Mouse (Mus musculus): Measurements from ENCODE around the gene Prkcb. TPM values are rescaled to one million over a fixed set of nuclear protein-coding genes. Genes with fewer than 3 reads are reported as not detected.

The Prkcb gene
- total RNA-seq, 2 experiments from 2014 or later = 788 to 796 TPM

DNA sequence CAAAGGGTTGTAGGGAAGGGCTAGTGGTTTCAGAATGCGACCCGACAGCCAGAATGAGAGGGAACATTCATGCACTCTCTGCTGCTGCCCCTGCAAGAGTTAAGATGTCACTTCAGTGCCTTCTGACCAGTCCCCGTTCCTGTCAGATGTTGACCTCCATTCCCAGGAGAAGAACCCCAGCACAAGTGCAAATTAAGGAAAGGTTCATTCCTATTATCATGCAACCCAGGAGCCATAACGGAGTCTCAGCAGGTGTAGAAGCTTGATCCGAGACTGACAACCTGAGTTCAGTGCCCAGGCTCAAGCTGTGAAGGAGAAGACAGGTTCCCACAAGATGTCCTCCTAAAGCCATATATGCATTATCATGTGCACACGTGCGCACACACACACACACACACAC, 280.2 kb downstream of the Prkcb start:
- TF ChIP-seq CTCF (conservative IDR thresholded peaks at IDR 0.05) = no peak
- no peak for DNase-seq (ENCODE audit: low spot score in 2 of 2)

DNA sequence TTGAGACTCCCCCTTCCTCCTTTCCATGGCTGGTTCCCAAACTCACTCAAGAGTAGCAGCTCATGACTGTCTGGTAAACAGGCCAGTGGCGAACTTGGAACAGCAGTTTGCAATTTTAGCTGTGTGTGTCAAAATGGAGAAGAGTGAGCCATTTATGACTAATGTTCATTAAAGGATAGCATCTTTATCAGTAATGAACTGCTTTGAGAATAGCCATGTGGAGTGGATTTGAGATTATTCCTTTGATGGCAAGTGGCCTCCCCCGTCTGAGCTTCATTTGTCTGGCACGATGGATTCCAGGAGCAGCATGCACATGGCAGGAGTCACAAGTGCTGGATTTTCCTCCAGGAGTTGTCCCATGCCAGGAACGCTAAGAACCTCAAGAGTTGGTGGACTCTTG, 281.9 kb downstream of the Prkcb start:
- TF ChIP-seq CTCF (conservative IDR thresholded peaks at IDR 0.05) = no peak
- DNase-seq (ENCODE audit: low spot score in 2 of 2) = no peak
- no peak overlapping the region for H3K4me3 ChIP-seq
- no peak overlapping the region; the same call in 1 of the 2 replicates for H3K27ac ChIP-seq

More for the DNA sequence above, 280.2 kb downstream of the Prkcb start:
- H3K27ac ChIP-seq = no peak overlapping the region
- H3K4me3 ChIP-seq = no peak overlapping the region

DNA sequence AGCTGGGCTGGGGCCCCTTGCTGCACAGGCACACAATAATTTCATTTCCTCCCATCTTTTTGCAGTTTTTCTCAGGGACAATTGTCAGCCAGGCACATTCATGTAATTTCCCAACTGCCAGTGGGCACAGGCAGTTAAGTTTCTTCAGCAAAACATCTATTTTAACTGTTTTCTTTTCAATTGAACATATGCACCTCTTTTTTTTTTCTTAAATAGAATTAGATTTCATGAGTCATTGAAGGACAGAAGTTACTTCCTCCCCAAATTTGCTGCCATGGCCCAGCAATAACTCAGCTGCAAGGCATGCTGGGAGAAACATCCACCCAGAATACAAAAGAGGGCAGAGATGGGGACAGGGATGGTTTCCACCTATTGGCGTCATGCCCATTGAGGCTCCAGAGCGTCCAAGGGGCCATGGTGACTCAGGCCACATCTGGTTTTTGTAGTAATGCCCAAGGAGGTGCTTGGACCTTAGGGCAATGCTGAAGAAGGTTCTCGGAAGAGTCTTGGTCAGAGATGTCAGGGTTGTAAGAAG, 284.6 kb downstream of the Prkcb start:
- no peak for TF ChIP-seq CTCF (conservative IDR thresholded peaks at IDR 0.05)
- Histone ChIP-seq H3K4me3 (no peak overlapping the region), H3K27ac (peak overlapping the region; percentile 24; the same call in 1 of the 2 replicates)
- no peak for DNase-seq (ENCODE audit: low spot score in 2 of 2)

DNA sequence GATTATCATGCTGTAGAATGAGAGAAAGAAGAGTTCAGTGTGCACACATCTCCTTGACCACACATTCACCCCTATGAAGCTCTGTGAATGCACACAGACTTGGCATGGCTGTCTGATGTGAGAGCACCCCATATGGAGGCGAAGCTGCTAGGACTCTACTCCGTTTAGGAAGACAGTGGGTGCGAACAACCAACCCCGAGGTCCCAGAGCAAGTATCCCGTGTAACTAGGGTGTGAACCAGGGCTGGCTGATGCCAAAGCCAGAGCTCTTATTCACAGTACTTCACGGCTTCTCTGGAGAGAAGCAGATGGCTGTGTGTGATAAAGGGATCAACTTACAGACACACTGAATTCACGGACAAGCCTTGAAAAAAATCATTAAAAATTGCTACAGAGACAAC, 285.9 kb downstream of the Prkcb start:
- TF ChIP-seq CTCF (conservative IDR thresholded peaks at IDR 0.05) = no peak
- no peak overlapping the region for H3K4me3 ChIP-seq
- peak overlapping the region; percentile 77 for H3K27ac ChIP-seq
- DNase-seq (ENCODE audit: low spot score in 2 of 2) = no peak

DNA sequence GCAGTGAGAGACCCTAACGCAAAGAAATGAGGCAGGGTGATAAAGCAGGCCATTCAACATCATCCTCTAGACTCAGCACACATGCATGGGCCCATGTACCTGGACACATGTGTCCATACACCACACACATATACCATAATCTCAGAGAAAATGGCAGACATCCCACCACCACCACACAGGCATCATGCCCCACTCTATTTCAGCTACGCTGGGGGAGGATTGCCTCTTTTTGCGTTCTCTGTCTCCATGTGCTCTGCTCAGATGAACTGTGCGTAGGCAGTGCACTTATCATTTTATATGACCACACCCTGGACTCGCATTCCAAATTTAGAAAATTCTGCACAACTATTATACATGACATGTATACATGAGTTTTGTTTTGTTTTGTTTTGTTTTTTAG, 286.5 kb downstream of the Prkcb start:
- Histone ChIP-seq H3K4me3 (no peak overlapping the region), H3K27ac (peak overlapping the region; percentile 77)
- DNase-seq (ENCODE audit: low spot score in 2 of 2) = no peak
- TF ChIP-seq CTCF (conservative IDR thresholded peaks at IDR 0.05) = no peak

DNA sequence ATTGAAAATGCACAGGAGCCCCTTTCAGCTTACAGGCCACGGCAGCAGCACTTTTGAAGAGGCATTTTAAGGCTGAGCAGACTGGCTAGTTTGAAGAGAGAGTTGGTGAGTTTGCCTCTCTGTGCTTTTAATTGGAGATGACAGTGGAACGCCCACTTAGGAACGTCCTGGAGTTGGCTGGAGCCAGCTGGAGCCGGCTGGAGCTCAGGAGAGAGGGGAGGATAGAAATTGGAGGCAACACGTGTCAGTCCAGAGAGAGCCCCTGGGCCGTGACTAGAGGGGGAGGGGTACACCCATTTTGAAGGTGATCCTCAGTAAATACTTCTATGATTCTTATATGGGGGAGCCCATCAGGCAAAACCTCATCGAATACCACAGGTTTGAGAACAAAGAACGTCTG, 287.0 kb downstream of the Prkcb start:
- H3K27ac ChIP-seq = peak overlapping the region; percentile 77; the same call in 1 of the 2 replicates
- peak in 1 of 2 experiments; percentile 39 for DNase-seq (ENCODE audit: low spot score in 2 of 2)
- no peak for TF ChIP-seq CTCF (conservative IDR thresholded peaks at IDR 0.05)
- H3K4me3 ChIP-seq = no peak overlapping the region

DNA sequence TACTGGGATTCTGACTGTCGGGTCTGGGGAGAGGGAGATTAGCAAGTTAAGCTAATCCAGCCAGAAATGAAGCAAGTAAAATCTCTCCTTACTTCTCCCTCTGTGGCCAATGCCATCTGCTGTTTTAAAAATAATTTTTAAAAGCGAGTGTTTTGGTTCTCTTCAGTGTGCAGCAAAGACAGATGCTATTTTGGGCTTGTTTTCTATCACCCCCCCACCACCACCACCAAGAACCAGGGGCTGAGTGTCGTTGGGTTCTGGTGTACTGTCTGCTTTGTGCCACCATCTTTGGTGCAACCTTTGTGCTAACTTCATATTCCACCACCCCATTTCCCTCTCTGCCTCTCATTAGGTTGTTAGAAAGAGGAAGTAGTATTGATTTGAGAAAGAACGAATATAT, 289.0 kb downstream of the Prkcb start:
- DNase-seq (ENCODE audit: low spot score in 2 of 2) = no peak
- Histone ChIP-seq H3K27ac (peak overlapping the region; percentile 65), H3K4me3 (no peak overlapping the region)
- no peak for TF ChIP-seq CTCF (conservative IDR thresholded peaks at IDR 0.05)

DNA sequence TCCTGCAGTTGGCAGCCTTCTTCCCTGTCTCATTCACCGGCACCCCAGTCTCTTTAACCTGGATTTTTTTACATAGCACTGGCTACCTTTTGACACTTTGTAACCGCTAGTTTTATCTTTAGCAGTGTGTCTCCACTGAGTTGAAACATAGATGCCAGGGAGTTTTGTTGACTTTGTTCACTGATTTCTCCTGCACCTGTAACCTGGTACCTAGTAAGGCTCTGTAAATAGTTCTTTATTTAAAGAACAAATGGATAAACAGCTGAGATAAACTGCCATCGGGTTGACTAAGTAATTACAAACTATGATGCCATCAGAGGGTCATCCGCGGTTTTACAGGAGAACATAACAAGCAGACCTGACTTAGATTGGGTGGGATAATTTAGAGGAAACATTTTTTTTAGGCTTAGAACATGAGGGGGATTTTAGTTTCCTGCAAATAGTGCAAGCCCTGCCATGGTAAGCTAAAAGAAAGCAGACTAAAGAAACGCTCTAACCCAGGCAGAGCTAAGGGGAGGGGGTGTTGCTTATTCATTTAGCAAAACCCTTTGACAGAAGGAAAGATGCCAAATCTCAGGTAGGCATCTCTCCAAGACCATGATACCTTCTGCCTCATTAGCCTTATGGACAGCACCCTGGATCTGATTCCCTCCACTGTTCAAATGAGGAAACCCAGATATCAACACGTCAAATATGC, 291.1 kb downstream of the Prkcb start:
- Histone ChIP-seq H3K27ac (no peak overlapping the region), H3K4me3 (no peak overlapping the region)
- no peak for DNase-seq (ENCODE audit: low spot score in 2 of 2)
- no peak for TF ChIP-seq CTCF (conservative IDR thresholded peaks at IDR 0.05)

DNA sequence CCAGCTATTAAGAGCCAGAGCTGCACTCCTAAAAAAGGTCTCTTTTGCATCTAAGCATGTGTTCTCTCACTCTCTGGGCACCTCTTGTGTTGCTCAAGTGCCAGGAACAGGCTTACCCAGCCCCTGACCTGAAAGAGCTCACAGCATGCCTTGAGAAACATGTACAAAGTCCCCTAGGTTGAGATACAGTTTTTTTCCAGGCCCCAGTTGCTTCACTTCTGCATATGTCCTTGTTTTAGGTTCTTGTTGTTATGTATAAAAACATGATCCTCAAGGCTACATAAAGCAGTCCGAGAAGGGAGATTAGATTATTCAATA, 291.6 kb downstream of the Prkcb start:
- Histone ChIP-seq H3K4me3 (no peak overlapping the region), H3K27ac (no peak overlapping the region)
- TF ChIP-seq CTCF (conservative IDR thresholded peaks at IDR 0.05) = no peak
- no peak for DNase-seq (ENCODE audit: low spot score in 2 of 2)

DNA sequence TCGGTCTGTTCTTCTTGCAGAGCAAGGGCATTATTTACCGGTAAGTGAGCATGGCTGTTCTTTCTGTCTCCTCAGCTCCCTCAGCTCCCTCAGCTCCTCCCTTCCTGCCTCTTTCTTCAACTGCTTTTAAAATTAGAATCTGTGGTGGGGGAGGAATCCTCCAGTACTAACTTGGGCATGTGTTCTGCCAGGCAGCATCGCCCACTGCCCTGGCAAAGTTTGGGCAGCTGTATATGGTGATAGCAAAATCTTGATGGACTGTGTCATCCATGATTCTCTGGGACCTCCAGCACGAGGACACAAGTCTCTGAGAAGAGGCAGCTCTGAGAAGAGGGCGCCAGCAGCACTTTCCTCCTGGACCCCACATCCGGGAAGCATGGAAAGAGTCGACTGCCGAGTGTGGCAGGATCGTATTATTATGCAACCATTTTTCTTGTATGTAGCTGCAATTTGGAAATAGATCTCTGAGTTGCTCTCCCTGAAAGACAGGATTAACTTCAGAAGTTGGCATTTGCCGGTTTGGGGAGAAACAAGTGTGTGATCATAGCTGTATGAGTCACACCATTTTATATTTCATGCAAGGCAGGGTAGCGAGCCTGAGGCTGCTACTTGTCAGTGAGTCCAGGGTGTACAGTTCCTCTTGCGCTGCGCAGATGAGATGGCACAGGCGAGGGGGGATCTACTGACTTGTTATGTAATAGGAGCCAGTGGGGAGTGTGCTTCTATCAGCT, 296.0 kb downstream of the Prkcb start:
- no peak for TF ChIP-seq CTCF (conservative IDR thresholded peaks at IDR 0.05)
- no peak overlapping the region for H3K4me3 ChIP-seq
- DNase-seq (ENCODE audit: low spot score in 2 of 2) = peak; percentile 57 to 83
- peak overlapping the region; percentile 83 for H3K27ac ChIP-seq

DNA sequence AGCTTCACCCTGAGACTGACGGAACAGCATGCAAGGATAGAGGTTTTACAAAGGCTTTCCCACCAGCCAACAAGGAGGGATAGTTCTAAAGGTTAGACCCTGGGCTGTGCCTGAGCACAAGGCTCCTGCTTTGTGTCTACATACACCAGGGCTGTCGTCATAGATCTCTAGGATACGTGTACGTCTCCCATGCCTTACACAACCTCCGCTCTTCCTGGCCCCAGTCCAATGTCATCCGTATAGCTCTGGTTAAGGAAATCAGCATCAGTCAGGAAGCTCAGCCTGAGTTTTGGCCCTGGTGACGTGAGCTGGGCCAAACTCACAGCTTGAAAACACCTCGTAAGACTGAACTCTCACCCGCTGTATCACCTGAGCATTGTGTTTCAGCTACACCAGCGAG, 307.3 kb downstream of the Prkcb start:
- no peak for TF ChIP-seq CTCF (conservative IDR thresholded peaks at IDR 0.05)
- H3K27ac ChIP-seq = no peak overlapping the region
- H3K4me3 ChIP-seq = no peak overlapping the region
- DNase-seq (ENCODE audit: low spot score in 2 of 2) = no peak

DNA sequence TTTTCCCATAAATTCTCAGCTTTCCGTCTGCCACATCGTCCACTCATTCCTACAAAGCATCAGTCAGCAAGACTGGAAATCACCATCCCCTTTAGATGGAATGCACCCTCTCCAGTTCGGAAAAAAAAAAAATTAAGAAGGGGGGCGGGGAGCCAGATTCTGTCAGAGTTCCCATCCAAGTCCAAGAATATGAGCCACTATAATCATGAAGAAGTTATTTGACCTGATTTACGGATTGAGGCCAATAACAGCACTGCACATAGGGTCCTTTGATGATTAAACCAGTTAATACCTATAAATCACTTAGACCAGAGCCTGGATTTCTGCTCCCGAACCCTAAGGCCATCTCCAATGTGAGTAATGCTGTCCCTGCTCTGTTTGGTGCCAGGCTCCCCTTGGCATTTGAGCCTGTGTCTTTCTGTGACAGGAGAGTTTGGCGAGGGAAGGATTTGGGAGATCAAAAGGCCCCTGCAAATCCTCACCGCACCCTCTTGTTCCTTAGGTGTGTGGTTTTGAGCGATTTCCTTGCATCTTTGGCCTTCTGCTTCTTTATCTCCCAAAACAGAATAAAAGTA, 308.1 kb downstream of the Prkcb start:
- no peak for TF ChIP-seq CTCF (conservative IDR thresholded peaks at IDR 0.05)
- Histone ChIP-seq H3K27ac (peak overlapping the region; percentile 36; the same call in 1 of the 2 replicates), H3K4me3 (no peak overlapping the region)
- DNase-seq (ENCODE audit: low spot score in 2 of 2) = no peak

DNA sequence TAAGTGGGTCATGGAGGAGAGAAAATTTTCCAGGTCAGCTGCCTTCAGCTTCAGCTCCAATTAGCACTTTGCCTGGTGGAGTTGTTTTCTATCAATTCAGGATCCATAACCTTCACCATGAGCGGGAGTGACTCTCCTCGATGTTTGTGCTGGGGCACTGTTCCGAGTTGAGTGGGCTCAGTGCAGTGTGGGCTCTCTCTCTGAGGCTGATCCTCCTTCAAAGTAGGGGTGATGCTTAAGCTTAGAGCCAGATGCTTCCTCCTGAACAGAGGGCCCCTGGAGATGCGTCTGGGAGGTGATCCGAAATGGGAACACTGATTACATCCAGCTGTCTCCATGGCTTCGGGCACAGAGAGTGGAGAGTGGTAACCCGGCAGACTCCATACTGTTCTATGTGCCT, 308.8 kb downstream of the Prkcb start:
- no peak overlapping the region for H3K4me3 ChIP-seq
- DNase-seq (ENCODE audit: low spot score in 2 of 2) = no peak
- no peak for TF ChIP-seq CTCF (conservative IDR thresholded peaks at IDR 0.05)
- H3K27ac ChIP-seq = peak overlapping the region; percentile 36; the same call in 1 of the 2 replicates
